Mouse (Mus musculus) A20 (cell line): Measurements from ENCODE around the gene Bhlhe23.
A peak's percentile ranks its signal among the peaks of the same experiment; 100 is the strongest.

Source experiments
- DNase-seq: peaks from one replicate; pipeline ENCODE4 v3.0.0-alpha.2; 2011; ENCODE audit warnings: low read depth, low spot score

The Bhlhe23 gene

DNA sequence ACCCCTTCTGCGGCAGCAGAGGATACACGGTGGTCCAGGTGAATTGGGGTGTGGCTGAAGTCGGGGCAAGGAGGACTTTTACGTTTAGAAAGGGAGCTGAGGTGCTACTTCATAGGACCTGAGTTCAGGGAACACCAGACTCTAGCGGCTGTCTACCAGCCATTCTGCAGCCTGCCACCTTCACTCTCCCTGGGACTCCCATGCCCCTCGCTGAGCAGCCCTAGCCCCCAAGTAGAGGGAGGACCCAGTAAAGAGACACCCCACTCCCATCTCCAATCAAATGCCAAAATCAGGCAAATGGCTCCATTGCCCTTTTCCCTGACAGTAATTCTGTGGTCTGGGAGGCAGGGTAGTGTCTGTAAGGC is 51.3 kb downstream of the Bhlhe23 start:
- no peak for DNase-seq

DNA sequence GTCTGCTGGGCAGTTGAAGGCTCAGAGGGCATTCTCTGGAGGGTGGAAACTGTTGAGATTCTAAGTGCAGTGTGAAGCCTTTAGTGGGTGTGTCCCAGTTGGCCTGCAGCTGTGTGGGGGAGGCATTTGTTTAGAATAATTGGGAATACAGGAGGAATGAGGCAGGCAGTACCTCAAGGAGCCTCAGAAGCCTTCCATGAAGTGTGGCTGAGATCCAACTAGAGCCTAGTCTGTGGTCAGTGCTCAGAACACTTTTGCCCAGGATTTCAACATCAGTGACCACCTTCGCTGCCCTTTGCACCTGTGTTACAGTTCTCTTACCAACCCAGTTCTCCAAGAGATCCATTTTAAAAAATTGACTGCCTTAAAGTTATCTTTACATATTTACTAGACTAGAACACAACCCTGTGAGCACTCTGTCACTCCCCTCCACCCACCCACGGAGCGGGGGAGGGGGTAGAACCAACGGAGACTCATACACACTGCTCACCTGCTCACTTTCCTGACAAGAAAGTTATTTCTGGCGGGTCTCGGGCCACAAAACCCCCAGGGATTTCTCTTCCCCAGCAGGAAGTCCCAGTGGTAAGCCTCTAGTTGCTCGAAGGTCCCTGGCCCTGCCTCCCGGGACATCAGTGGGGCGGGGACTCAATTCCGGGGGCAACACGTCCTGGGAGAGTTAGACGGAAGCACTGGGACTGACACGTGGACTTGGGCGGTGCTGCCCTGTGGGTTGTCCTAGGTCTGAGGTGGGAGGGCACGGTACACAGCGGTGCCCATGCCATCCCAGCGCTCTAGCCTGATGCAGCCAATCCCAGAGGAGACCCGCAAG is 51.9 kb downstream of the Bhlhe23 start, which contains the start of gene Slc17a9:
Slc17a9 (plus strand) TSS at position 679 of the 829 bp plus-strand sequence.
- peak; percentile 29 for DNase-seq
